Mouse (Mus musculus) urinary bladder, postnatal 14 days (tissue): ENCODE measurements at regions not wholly inside any gene's neighbourhood (a gene's known extent, or its start where the extent isn't known, plus 50 kb on each side); places are given as distances from the start of the nearest gene placed in this dataset.

Experiments used
- DNase-seq: peaks from one replicate; pipeline ENCODE4 v3.0.0; 2021; ENCODE audit warnings: low spot score

GRCm38 (mm10) chr10:126815730-126816129, 85.4 kb downstream of the Atp23 start:
- no peak for DNase-seq

GRCm38 (mm10) chr10:126814968-126815367, 86.2 kb downstream of the Atp23 start:
- no peak for DNase-seq

- DNase-seq = no peak
These were observed 88.0 kb downstream of the Atp23 start for GRCm38 (mm10) chr10:126813051-126813593.

DNA sequence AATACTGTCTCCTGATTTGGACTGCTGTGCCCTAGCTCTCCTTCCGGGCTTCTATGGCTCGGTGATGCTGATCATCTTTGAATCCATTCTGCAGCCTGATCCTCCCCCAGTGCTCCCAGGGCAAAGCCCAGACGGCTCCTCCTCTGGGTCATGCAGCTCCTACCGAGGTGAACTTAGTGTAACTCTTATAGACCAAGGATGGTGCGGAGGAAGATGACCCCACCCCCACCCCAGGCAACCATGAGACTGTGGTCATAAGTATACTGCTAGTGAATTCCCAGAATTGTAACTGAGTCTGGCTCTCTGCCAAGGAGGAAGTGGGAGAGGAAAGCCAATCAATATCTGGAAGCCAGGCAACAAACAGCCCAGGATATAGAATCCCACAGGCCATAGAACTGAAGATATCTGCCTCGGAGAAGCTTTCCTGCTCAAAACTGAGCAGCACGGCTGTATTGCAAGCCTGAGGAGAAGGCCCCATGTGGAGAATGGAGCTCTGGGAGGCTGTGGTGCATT, 88.9 kb downstream of the Atp23 start:
- no peak for DNase-seq

GRCm38 (mm10) chr10:126810346-126811095, 90.6 kb downstream of the Atp23 start:
- no peak for DNase-seq

DNA sequence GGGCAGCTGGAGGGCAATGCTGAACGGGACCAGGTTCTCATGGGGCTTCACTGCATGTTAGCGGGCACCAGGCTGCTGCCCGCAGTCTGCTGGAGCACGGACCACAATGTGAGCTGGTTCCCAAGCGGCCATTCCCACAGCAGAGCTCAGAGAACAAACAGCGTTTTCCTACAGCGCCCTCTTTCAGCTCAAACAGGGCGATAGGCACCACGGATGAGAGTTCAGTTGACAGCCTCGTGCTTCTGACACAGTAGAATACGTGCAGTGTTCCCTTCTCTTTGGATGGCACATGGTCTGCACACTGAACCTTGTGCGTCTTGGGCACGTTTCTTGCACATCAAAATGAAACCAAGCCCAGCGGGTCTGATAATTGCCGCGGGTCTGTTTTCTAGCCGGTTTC, 91.6 kb downstream of the Atp23 start:
- DNase-seq = no peak

- DNase-seq = no peak
These were observed 94.3 kb downstream of the Atp23 start for GRCm38 (mm10) chr10:126806881-126807280.

DNA sequence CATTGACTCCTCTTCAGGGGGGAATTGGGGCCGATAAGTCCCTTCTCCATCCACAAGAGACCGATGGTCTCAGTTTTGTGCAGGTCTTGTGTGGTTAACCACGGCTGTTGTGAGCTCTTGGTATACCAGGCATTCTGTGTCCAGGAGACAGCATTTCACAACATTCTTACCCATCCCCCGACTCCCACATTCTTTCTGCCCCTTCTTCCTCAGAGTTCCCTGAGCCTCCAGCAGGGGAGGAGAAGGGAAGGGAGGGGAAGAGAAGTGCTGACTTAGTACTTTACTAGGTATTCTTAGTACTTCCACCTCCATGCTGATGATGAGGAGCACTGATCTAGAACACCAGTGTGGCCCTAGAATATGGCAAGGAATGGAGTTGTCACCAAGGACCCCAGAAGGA, 98.4 kb downstream of the Atp23 start:
- DNase-seq = no peak

DNA sequence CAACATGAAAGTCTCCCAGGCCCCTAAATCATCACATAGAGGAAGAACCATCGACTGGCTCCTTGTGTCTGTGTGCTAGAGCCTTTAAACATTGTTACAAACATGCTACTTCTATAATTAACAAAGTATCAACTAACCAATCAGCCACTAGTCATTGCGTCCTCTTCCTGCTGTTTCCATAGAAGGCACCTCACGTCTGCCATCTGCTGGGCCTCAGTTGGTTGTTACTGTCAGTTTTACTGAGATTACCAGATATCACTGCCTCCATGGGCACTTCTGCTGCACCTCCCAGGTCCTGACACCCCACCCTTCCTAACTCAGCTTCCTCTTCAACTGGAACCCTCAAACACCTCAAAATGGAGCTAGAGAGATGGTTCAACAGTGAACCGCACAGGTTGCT, 101.8 kb downstream of the Atp23 start:
- no peak for DNase-seq

- no peak for DNase-seq
These were observed 108.0 kb downstream of the Atp23 start for GRCm38 (mm10) chr10:126793136-126793535.

- no peak for DNase-seq
These were observed 108.8 kb downstream of the Atp23 start for GRCm38 (mm10) chr10:126792371-126792835.

GRCm38 (mm10) chr10:126788277-126788676, 112.9 kb downstream of the Atp23 start:
- DNase-seq = no peak

DNA sequence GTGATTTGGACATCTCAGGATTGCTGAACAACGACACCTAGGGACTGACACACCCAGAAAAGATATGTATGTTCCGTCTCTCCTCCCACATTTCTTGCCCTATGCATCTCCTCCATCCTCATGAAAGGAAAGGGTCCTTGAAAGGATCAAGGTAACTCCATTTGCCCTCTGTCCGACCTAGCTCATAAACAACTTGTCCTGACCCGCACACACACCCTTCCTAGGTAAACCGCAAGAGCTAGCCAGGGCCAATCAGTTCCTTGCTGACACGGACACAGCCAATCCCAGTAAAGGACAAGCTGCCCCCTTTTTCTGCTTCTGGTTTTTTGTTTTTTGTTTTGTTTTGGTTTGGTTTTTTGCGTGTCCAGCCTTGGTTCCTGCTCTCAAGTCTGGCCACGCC, 118.0 kb downstream of the Atp23 start:
- no peak for DNase-seq

DNA sequence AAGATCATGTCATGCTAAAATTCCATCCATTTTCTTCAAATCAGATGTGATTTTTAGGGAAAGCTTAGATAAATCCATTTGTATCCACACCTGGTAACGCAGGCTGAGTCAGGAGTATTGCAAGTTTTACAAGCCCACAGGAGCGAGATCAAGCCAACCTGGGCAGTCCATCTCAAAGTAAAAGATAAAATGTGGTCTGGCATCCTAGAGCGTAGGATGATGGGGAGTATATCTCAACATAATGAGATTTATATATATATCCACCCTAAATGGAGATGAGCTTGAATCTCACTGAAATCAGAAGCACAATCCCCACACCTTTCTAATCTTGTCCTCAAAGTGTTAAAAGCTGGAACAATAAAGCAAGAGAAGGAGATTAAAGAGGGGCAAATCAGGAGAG, 124.6 kb downstream of the Atp23 start:
- no peak for DNase-seq

GRCm38 (mm10) chr10:126775946-126776345, 125.2 kb downstream of the Atp23 start:
- DNase-seq = no peak

DNA sequence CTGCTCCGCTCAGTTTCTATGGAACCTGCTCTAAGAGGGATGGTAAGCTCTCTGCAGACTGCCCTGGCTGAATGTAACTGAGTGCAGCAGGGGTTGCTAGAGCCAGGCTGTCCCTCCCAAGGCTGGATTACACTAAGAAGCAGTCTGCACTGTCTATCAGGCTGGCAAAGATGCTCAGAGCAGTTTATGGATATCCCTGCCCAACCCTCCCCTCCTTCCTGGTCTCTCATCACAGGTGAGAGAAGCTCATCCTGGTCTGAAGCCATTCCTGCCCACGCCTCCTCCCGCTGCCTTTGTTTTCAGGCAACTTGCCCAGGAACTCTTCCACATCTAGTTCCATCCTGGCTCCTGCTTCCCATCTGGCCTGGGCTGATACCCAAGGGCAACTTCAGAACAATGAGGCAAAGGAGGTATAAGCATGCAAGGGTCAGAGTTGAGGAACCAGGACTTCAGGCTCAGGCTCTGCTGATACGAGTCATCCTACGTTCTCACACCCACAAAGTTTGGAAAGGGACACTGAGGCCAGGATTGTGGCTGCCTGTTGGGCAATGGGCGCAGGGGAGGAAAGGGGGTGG, 130.6 kb downstream of the Atp23 start:
- DNase-seq = no peak

DNA sequence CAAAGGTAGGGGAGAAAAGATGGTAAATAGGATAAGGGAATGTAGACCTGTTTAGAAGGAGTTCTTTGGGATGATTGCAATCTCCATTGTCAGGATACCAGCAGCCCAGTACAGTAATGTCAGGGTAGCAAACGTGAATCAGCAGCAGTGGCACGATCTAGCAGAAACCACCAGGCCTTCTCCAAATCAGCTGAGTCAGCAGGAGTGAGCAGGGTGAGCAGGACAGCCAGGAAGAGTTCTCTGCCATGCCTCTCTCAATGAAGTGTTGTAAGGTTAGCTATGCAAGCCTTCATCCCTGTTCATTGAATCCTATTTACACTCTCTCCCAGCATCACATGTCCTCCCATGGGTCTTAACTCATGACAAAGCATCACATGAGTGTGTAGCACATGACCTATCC, 135.5 kb downstream of the Atp23 start:
- no peak for DNase-seq

DNA sequence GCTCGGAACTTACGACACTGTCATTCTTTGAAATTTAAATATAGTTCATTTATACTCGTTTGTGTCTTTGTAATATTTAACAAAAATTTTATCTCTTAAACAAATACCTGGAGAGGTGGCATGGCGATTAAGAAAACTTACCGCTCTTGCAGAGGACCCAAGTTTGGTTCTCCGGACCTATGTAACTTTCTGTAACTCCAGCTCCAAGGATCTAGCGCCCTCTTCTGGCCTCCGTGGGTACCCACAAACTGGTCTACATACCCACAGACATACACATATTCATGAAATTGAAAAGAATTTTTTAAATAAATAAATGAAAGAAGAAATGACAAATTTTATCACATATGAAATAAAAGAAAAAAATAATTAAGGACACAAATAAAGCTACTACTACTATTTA, 136.4 kb downstream of the Atp23 start:
- no peak for DNase-seq

- no peak for DNase-seq
These were observed 137.2 kb downstream of the Atp23 start for GRCm38 (mm10) chr10:126763976-126764375.

DNA sequence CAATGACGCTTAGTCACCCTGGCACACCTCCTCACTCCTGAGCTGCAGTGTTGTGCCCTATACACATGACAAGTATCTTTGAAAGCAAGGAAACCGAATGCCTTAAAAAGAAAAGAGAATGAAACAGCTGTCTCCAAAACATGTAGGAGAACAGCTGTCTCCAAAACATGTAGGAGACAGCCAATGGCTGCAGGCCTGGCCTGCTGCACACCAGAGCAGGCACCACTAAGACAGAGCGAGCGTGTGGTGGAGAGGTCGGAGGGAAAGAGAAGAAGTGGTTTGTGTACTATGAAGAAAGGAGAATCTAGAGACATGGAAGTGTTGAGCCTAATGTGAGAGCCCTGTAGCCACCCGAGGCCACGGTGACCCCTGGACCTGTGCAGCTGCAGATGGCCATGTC, 142.5 kb downstream of the Atp23 start:
- no peak for DNase-seq

DNA sequence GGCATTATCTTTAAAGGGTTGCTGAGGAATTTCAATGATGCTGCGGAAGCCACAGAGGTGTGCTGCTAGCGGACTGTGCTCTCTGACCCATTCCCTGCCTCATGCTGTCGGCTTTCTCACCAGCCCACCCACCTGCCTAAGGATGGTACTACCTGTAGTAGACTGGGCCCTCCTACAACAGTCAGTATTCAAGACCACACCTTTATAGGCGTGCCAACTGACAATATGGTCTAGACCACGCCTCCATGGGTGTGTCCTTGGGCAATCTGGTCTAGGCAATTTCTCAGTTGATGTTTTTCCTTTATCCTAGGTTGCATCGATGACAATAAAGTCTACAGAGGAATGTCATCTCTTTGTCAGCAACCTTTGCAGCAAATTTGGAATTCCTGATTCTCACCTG, 148.0 kb downstream of the Atp23 start:
- no peak for DNase-seq

- no peak for DNase-seq
These were observed 148.5 kb downstream of the Atp23 start for GRCm38 (mm10) chr10:126752699-126753098.

- DNase-seq = no peak
These were observed 152.3 kb downstream of the Atp23 start for GRCm38 (mm10) chr10:126748696-126749466.
